Mouse (Mus musculus): Measurements from ENCODE around the gene Acvr1.

The Acvr1 gene

GRCm38 (mm10) chr2:58567866-58568719, 1.1 kb upstream of the Acvr1 start:
- Histone ChIP-seq H3K27me3 (ENCODE audit: insufficient read depth, low read length) (peaks cover 21% of the 10 kb centered on the region), H3K4me1 (replicated peaks; ENCODE audit: low read depth, low read length) (peaks cover 31% of the 10 kb centered on the region), H3K36me3 (ENCODE audit: insufficient read depth, low read length) (no peaks in the 10 kb centered on the region), H3K9me3 (ENCODE audit: low read length) (no peaks in the 10 kb centered on the region), H3K4me3 (replicated peaks; ENCODE audit: low read length) (peak overlapping the region; percentile 88)
- TF ChIP-seq CTCF (conservative IDR thresholded peaks at IDR 0.05; ENCODE audit: low read length) (no peak), POU5F1 (IDR thresholded peaks at IDR 0.05; ENCODE audit: borderline replicate concordance, low read length) (no peak), NANOG (IDR thresholded peaks at IDR 0.05; ENCODE audit: borderline replicate concordance, low read length) (peak; percentile 80; the same call in 1 of the 2 replicates)

GRCm38 (mm10) chr2:58566410-58567065, 419 bp downstream of the Acvr1 start:
- peaks cover 38% of the 10 kb centered on the region for H3K4me1 ChIP-seq (replicated peaks; ENCODE audit: low read depth, low read length)
- H3K36me3 ChIP-seq (ENCODE audit: insufficient read depth, low read length), result no peaks in the 10 kb centered on the region
- TF ChIP-seq NANOG (IDR thresholded peaks at IDR 0.05; ENCODE audit: borderline replicate concordance, low read length), result no peak
- no peak for TF ChIP-seq CTCF (conservative IDR thresholded peaks at IDR 0.05; ENCODE audit: low read length)
- TF ChIP-seq POU5F1 (IDR thresholded peaks at IDR 0.05; ENCODE audit: borderline replicate concordance, low read length), result no peak
- no peaks in the 10 kb centered on the region for H3K9me3 ChIP-seq (ENCODE audit: low read length)
- peak overlapping the region; percentile 88 for H3K4me3 ChIP-seq (replicated peaks; ENCODE audit: low read length)
- peaks cover 21% of the 10 kb centered on the region for H3K27me3 ChIP-seq (ENCODE audit: insufficient read depth, low read length)

- TF ChIP-seq POU5F1 (IDR thresholded peaks at IDR 0.05; ENCODE audit: borderline replicate concordance, low read length) (no peak), CTCF (conservative IDR thresholded peaks at IDR 0.05; ENCODE audit: low read length) (no peak)
- Histone ChIP-seq H3K36me3 (ENCODE audit: insufficient read depth, low read length) (no peaks in the 10 kb centered on the region), H3K4me3 (replicated peaks; ENCODE audit: low read length) (peak overlapping the region; percentile 88), H3K9me3 (ENCODE audit: low read length) (no peaks in the 10 kb centered on the region), H3K4me1 (replicated peaks; ENCODE audit: low read depth, low read length) (peaks cover 39% of the 10 kb centered on the region), H3K27me3 (ENCODE audit: insufficient read depth, low read length) (peaks cover 21% of the 10 kb centered on the region)
Observed at GRCm38 (mm10) chr2:58566049-58566409, 928 bp downstream of the Acvr1 start.

- no peaks in the 10 kb centered on the region for H3K9me3 ChIP-seq (ENCODE audit: low read length)
- H3K27me3 ChIP-seq (ENCODE audit: insufficient read depth, low read length), result peaks cover 21% of the 10 kb centered on the region
- TF ChIP-seq POU5F1 (IDR thresholded peaks at IDR 0.05; ENCODE audit: borderline replicate concordance, low read length), result no peak
- no peak for TF ChIP-seq CTCF (conservative IDR thresholded peaks at IDR 0.05; ENCODE audit: low read length)
- TF ChIP-seq NANOG (IDR thresholded peaks at IDR 0.05; ENCODE audit: borderline replicate concordance, low read length), result no peak
- no peaks in the 10 kb centered on the region for H3K36me3 ChIP-seq (ENCODE audit: insufficient read depth, low read length)
- peaks cover 44% of the 10 kb centered on the region for H3K4me1 ChIP-seq (replicated peaks; ENCODE audit: low read depth, low read length)
- H3K4me3 ChIP-seq (replicated peaks; ENCODE audit: low read length), result no peak overlapping the region
Observed at GRCm38 (mm10) chr2:58565267-58565666, 1.7 kb downstream of the Acvr1 start.

GRCm38 (mm10) chr2:58562137-58562536, 4.8 kb downstream of the Acvr1 start:
- Histone ChIP-seq H3K4me1 (replicated peaks; ENCODE audit: low read depth, low read length) (peaks cover 33% of the 10 kb centered on the region), H3K9me3 (ENCODE audit: low read length) (no peaks in the 10 kb centered on the region), H3K27me3 (ENCODE audit: insufficient read depth, low read length) (peaks cover 21% of the 10 kb centered on the region), H3K4me3 (replicated peaks; ENCODE audit: low read length) (no peak overlapping the region), H3K36me3 (ENCODE audit: insufficient read depth, low read length) (no peaks in the 10 kb centered on the region)
- TF ChIP-seq NANOG (IDR thresholded peaks at IDR 0.05; ENCODE audit: borderline replicate concordance, low read length) (no peak), POU5F1 (IDR thresholded peaks at IDR 0.05; ENCODE audit: borderline replicate concordance, low read length) (no peak), CTCF (conservative IDR thresholded peaks at IDR 0.05; ENCODE audit: low read length) (no peak)

GRCm38 (mm10) chr2:58557045-58557845, 9.7 kb downstream of the Acvr1 start:
- no peaks in the 10 kb centered on the region for H3K36me3 ChIP-seq (ENCODE audit: insufficient read depth, low read length)
- TF ChIP-seq CTCF (conservative IDR thresholded peaks at IDR 0.05; ENCODE audit: low read length) (no peak), NANOG (IDR thresholded peaks at IDR 0.05; ENCODE audit: borderline replicate concordance, low read length) (no peak), POU5F1 (IDR thresholded peaks at IDR 0.05; ENCODE audit: borderline replicate concordance, low read length) (no peak)
- H3K27me3 ChIP-seq (ENCODE audit: insufficient read depth, low read length), result no peaks in the 10 kb centered on the region
- H3K4me1 ChIP-seq (replicated peaks; ENCODE audit: low read depth, low read length), result peaks cover 32% of the 10 kb centered on the region
- no peaks in the 10 kb centered on the region for H3K9me3 ChIP-seq (ENCODE audit: low read length)
- H3K4me3 ChIP-seq (replicated peaks; ENCODE audit: low read length), result no peak overlapping the region

GRCm38 (mm10) chr2:58552296-58552695, 14.7 kb downstream of the Acvr1 start:
- H3K27me3 ChIP-seq (ENCODE audit: insufficient read depth, low read length), result no peaks in the 10 kb centered on the region
- H3K36me3 ChIP-seq (ENCODE audit: insufficient read depth, low read length), result no peaks in the 10 kb centered on the region
- peaks cover 38% of the 10 kb centered on the region for H3K4me1 ChIP-seq (replicated peaks; ENCODE audit: low read depth, low read length)
- H3K4me3 ChIP-seq (replicated peaks; ENCODE audit: low read length), result no peak overlapping the region
- no peaks in the 10 kb centered on the region for H3K9me3 ChIP-seq (ENCODE audit: low read length)
- TF ChIP-seq CTCF (conservative IDR thresholded peaks at IDR 0.05; ENCODE audit: low read length) (no peak), NANOG (IDR thresholded peaks at IDR 0.05; ENCODE audit: borderline replicate concordance, low read length) (no peak), POU5F1 (IDR thresholded peaks at IDR 0.05; ENCODE audit: borderline replicate concordance, low read length) (no peak)

GRCm38 (mm10) chr2:58551866-58552265, 15.1 kb downstream of the Acvr1 start:
- H3K27me3 ChIP-seq (ENCODE audit: insufficient read depth, low read length), result no peaks in the 10 kb centered on the region
- H3K4me1 ChIP-seq (replicated peaks; ENCODE audit: low read depth, low read length), result peaks cover 36% of the 10 kb centered on the region
- H3K9me3 ChIP-seq (ENCODE audit: low read length), result no peaks in the 10 kb centered on the region
- TF ChIP-seq NANOG (IDR thresholded peaks at IDR 0.05; ENCODE audit: borderline replicate concordance, low read length), result no peak
- TF ChIP-seq CTCF (conservative IDR thresholded peaks at IDR 0.05; ENCODE audit: low read length), result no peak
- no peak for TF ChIP-seq POU5F1 (IDR thresholded peaks at IDR 0.05; ENCODE audit: borderline replicate concordance, low read length)
- no peaks in the 10 kb centered on the region for H3K36me3 ChIP-seq (ENCODE audit: insufficient read depth, low read length)
- H3K4me3 ChIP-seq (replicated peaks; ENCODE audit: low read length), result no peak overlapping the region
